Mouse (Mus musculus) spleen, postnatal 10 days (tissue): Measurements from ENCODE around the gene Olfr560.

Source experiments
- DNase-seq, 2 experiments: peaks; one replicate each; pipeline ENCODE4 v3.0.0; 2021 to 2022; ENCODE audit warnings: low spot score in 2 of 2

Gene Olfr560

GRCm38 (mm10) chr7:102759266-102759665, at the start of gene Olfr560, which contains the start of gene Olfr78:
Olfr560 (minus strand) TSS chr7:102759366.
Olfr78 (minus strand) TSS chr7:102759471.
- DNase-seq: no peak

GRCm38 (mm10) chr7:102803180-102803579, 44.0 kb upstream of the Olfr560 start, which contains the start of gene Olfr564:
Olfr564 (plus strand) TSS chr7:102803480.
- no peak for DNase-seq

GRCm38 (mm10) chr7:102770921-102771320, 11.8 kb upstream of the Olfr560 start, which contains the start of gene Olfr561:
Olfr561 (plus strand) TSS chr7:102771221.
- no peak for DNase-seq

- peak in 1 of 2 experiments; percentile 11 for DNase-seq
Measured at GRCm38 (mm10) chr7:102752086-102752485, 7.1 kb downstream of the Olfr560 start.

GRCm38 (mm10) chr7:102737705-102738104, 21.5 kb downstream of the Olfr560 start:
- no peak for DNase-seq

GRCm38 (mm10) chr7:102733793-102734192, 25.4 kb downstream of the Olfr560 start:
- no peak for DNase-seq

- DNase-seq: no peak
Measured at GRCm38 (mm10) chr7:102727391-102727790, 31.8 kb downstream of the Olfr560 start, which contains the start of gene Olfr559. Olfr559 (minus strand) TSS chr7:102727491.

GRCm38 (mm10) chr7:102718970-102719369, 40.2 kb downstream of the Olfr560 start, which contains the start of gene Olfr33:
Olfr33 (minus strand) TSS chr7:102719070.
- DNase-seq: no peak

GRCm38 (mm10) chr7:102701915-102702314, 57.3 kb downstream of the Olfr560 start, which contains the start of gene Olfr558:
Olfr558 (plus strand) TSS chr7:102702215.
- no peak for DNase-seq
